Mouse (Mus musculus) T-helper 17 cell (primary cell): Measurements from ENCODE around the gene Sptssa.
"Not testable (repeated sequence)": the region's sequence is repeated elsewhere in the genome, so short reads cannot be mapped to it uniquely, and the experiment has no call there.

ENCODE experiments used
- in situ Hi-C, 2 experiments: fragments of 300-600 bp; cut with MboI, MseI; formaldehyde crosslinking; loops; 1 replicate in 1 of 2; 2 replicates in 1 of 2; pipeline ENCODE4 v1.15.1; 2025; ENCODE audit warnings: high pct_unique_total_duplicates in 2 of 2

Sptssa gene

DNA sequence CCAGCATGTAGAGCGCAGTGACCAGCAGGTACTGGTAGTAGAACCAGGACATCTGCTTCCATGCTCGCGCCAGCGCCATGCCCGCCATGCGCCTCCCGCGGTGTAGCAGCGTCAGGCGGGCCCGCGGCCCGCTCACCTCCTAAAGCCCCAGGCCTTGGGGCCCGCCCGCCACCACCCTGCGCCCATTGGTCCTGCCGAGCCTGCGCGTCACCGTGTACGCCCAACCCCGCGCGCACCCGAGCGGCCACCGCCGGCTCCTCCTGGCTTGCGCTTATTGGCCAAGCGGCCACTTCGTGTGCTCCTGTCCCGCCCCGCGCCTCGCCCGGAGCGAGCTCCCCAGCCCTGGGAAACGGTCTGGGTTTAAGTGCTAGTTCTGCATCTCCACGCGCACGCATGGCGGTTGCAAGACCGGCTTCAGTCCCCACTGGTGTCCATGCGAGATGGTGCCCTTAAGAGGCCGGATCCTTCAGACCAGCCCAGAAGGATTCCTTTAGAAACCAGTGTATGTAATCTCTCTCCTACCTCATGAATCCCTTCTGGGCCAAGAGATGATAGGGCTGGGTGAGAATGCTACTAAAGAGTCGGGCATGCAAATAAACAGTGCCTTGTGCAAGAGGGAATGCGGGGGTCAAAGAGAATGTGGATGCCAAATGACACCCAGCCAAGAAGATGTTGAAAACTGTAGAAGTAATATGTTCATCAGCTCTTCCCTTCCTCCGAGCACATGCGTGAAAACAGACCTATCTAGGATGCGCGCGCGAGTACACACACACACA, at the start of gene Sptssa:
TSS of gene Sptssa (minus strand) at position 178 of the 776 bp plus-strand sequence.
- in situ Hi-C loops, result loop anchor here (10.0 kb wide), 2 partner anchors 452 to 1168 kb away; partner anchors contain the start of genes Egln3 (in 1 of the 2) and Ralgapa1 (in 1 of the 2)

DNA sequence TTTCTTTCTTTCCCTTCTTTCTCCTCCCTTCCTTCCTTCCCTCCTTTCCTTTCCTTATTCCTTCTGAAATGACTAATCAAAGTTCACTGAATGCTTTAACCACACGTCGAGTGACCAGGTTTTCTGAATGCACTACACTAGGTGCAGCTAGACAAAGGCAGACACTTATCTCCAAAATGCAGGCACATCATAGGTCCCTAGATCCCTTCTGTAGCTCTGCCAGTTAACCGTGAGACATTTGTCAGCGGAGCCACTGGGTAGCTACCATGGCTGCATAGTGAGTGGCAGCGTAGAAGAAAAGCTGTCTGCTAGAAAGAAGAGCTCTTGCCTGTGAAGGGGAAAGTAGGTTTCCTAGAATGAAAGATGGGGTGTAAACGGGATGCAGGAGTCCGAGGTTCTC, 43.0 kb upstream of the Sptssa start:
- in situ Hi-C loops, result loop anchor here (5.0 kb wide), 1 partner anchor 38 kb away; no protein-coding TSS in a partner anchor

DNA sequence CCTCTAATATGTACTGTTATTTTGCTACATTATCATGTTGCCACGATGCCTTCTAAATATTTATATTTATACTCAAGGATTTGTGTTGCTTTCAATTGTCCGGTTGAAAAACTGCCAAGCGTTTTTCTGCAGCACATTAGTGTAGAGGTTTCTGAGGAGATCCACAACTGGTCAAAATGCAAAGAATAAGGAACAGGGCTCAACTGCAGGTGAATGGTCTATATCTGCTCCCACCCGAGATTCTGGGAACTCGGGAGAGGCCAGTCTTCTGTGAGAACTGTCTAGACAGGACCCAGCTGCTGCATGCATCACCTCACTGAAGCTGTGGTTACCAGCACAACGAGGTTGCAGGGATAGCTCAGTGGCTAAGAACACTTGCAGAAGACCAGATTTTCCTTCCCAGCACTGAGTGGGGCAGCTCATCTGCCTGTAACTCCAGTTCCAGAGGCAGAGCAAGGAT, 41.4 kb upstream of the Sptssa start:
- in situ Hi-C loops, result loop anchor here (5.0 kb wide), 1 partner anchor 39 kb away; no protein-coding TSS in a partner anchor

DNA sequence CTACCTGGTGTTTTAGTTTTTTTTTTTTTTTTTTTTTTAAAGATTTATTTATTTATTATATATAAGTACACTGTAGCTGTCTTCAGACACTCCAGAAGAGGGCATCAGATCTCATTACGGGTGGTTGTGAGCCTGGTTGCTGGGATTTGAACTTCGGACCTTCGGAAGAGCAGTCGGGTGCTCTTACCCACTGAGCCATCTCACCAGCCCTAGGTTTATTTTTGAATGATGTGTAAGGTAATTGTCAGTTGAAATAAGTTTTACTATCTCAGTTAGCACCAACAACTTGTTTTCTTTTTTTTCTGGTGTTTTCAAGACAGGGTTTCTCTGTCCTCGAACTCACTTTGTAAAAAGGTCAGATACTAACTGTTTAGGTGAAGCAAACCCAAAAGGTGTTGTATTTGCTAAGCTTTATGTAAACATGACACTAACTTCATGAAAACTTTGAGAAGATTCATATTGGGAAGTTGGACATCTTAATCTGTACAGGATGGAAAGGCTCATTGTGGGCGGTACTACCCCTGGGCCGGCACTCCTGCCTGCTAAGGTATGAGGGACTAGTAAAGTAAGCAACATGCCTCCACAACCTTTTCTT, 40.7 kb upstream of the Sptssa start:
- in situ Hi-C loops, result loop anchor here (5.0 kb wide), 1 partner anchor 40 kb away; no protein-coding TSS in a partner anchor

DNA sequence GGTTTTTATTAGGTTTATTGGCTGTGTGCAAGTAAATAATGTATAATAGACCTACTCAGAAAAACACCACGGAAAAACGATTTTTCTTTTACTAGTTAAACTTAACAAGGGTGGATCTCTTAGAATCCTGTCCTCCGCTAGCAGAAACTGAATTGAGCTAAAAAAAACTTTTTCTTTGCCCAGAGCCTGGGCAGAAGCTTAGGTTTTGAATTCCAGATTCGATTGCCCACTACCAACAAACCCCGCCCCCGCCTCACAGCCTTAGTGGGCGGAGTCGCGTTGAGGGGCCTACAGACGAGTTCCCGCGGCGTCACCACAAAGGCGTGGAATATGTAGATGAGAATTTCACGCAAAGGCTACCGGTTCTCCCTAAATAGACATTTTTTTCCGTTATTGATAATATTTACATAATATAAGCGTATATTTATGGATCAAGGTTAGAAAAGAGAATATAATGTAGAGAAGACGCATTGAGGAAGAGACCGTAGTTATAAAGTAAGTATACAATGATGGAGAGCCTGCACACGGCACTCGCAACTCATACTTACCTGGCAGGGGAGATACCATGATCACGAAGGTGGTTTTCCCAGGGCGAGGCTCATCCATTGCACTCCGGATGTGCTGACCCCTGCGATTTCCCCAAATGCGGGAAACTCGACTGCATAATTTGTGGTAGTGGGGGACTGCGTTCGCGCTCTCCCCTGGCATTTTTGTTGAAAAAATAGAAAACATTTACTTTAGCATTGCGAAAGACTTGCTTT, 40.0 kb upstream of the Sptssa start:
- in situ Hi-C loops, result loop anchor here (5.0 kb wide), 1 partner anchor 41 kb away; no protein-coding TSS in a partner anchor

DNA sequence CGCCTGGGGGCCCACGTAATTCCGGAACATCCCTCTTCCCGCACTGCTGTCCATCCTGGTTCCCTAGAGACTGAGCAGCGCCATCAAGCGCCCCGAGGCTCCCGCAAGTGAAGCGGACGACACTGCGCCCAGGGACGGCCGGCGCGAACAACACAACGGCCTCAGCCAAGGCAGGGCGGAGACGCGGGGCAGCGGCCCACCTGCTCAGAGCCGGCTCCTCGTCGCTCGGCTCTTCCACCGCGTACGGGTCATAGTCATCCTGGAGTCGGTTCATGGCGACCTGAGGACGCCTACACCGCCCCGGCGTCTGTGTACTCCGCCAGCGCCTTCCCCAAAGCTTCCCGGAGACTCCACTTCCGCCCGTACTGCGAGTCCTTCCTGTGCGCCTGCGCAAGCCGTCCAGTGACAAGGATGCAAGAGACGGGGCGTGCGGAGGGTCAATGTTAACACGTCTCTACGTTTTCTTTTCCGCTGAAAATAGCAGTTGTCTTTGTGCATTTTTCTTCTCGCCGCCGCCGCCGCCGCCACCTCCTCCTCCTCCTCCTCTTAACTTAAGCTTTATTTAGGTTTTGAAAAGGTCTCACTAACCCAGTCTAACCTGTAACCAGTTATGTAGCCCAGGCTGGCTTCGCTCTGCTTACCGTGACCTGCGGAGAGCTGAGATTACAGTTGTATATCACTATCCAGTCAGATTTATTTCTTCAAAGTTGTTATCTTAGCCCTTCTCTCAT, 39.3 kb upstream of the Sptssa start, which contains the start of gene Eapp:
TSS of gene Eapp (minus strand) at position 387 of the 731 bp plus-strand sequence.
- in situ Hi-C loops, result loop anchor here (5.0 kb wide), 1 partner anchor 42 kb away; no protein-coding TSS in a partner anchor

DNA sequence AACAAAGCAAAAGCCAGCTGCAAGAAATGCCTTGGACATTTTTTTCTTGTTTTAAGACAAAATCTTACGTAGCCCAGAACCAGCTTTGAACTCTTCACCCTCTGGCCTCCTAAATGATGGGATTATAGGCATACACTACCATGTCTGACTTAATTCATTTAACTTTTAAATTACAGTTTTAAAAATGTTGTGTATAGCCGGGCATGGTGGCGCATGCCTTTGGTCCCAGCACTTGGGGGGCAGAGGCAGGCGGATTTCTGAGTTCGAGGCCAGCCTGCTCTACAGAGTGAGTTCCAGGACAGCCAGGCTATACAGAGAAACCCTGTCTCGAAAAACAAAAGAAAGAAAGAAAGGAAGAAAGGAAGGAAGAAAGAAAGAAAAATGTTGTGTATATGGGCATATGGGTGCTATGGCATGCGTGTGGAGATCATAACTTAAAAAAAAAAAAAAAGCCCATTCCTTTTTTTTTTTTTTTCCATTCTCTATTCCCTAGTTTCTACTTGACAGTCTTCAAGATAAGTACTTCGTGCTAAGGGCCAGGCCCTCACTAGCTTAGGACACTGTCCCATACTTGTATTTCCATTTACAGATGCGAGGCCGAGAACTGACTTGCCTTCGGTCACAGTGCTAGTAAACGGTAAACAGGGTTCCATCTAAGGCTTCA, 38.6 kb upstream of the Sptssa start:
- in situ Hi-C loops, result loop anchor here (5.0 kb wide), 1 partner anchor 42 kb away; no protein-coding TSS in a partner anchor

DNA sequence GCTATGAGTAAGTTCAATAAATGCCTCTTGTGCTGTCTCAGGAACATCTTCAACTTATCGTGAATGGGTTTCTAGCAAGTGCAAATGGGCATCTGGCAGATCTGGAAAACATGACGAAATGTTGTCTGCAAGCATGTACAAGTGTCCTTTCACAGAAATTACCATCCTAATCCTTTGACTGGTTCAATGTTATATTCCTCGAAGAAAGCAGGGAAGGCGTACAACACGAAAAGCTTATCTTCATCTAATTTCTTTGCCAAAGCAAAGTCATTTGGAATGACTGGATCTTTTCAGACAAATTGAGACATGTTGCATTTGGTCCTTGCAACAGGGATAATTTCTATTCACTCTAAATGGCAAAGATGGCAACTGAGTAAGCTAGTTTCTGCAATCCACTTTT, 32.7 kb upstream of the Sptssa start:
- in situ Hi-C loops, result loop anchor here in 1 of 2 experiments (5.0 kb wide), 1 partner anchor 42 kb away; no protein-coding TSS in a partner anchor

DNA sequence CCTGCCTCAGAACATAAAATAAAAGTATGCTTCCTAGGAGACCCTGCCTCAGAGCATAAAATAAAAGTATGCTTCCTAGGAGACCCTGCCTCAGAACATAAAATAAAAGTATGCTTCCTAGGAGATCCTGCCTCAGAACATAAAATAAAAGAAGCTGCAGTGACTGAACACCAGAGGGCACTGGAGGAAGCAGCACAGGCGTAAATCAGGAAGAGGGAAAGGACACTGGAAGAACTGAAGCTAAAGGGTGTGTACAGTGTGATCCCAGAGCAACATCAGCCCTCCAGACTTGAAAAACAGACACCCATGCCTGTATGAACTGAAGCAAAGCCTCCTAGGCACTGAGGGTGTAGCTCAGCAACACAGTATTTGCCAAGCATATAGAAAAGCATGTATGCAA, 26.8 kb upstream of the Sptssa start:
- in situ Hi-C loops, result no loop called here

DNA sequence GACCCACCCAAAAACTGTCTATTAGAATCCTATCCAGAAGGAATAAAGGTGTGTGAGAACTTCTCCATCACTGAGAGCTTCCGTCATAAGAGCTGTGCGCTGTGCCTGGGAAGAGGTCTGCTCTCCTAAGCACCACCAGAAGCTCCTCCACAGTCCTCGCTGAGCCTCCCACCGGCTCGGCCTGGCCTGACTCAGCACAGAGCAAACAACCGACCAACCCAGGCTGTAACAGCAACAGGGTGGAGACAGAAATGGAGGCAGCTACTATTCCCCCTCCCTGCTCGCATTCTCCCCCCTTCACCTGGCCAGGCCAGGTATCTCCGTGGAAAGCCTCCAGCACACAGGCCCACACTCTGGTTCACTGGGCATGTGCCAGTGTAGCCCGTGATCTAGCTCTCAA, 20.3 kb upstream of the Sptssa start:
- in situ Hi-C loops, result no loop called here

DNA sequence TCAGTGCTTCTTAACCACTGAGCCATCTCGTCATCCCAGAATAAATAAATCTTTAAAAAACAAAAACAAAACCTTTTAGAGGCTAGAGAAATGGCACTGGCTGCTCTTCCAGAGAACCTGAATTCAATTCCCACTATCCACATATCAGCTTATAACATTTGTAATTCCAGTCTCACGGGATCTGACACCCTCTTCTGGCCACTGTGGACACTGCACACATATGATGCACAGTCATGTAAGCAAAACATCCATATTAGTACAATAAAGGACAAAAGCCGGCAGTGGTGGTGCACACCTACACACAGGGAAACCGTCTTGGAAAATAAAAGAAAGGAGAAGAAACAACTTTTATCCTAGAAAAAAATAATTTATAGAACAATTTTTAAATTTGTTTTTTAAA, 19.0 kb upstream of the Sptssa start:
- in situ Hi-C loops, result no loop called here

DNA sequence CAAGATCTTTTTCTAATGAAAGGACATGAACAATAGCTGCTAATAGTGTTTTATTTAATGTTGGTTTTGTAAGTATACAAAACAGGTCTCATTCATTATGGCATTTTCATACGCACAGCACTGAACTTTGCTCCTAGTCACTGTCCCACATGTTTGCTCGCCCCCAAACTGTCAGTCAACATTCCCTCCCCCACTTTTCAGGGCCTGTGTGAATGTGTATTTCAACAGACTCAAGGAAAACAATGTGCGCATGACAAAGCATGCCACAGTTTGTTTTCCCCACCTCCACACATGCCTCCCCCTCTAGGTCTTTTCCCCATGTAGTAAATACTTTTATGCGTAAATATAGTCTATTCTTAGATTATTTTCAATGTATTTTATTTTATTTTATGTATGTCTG, 14.9 kb upstream of the Sptssa start:
- in situ Hi-C loops, result no loop called here

DNA sequence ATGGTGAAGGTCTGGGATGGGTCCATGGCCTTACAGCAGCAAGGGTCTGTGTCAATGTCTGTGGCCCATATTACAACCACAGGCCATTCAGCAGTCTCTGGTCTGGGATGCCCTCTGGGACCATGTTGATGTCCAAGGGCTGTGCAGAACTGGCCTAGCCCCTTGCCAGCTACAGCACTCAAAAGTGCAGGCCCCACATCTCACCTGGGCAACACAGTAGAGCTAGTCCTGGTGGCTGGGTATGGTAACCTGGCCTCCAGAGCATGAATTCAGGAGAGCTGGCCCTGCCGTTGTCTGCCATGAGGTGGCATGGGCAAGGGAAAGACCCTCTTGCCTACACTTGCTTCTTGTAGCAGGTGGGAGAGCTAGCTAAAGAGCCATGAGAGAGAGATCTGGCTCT, 11.8 kb upstream of the Sptssa start:
- in situ Hi-C loops, result no loop called here

DNA sequence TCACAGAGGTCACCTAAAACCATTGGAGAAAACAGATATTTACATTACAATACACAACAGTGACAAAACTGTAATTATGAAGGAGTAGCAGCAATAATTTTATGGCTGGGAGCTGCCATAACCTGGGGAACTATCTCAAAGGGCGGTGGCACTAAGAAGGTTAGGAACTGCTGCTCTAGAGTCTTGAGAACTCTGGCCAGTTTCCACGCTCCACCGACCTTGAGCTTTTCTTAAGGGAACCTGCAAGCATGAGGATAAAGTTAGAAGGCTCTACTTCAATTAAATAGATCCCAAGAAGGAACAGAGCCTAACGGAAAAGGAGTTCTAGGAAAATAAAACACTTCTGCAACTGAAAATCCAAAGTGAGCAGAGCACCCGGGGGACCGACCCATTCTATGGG, 9.2 kb upstream of the Sptssa start:
- in situ Hi-C loops, result no loop called here

DNA sequence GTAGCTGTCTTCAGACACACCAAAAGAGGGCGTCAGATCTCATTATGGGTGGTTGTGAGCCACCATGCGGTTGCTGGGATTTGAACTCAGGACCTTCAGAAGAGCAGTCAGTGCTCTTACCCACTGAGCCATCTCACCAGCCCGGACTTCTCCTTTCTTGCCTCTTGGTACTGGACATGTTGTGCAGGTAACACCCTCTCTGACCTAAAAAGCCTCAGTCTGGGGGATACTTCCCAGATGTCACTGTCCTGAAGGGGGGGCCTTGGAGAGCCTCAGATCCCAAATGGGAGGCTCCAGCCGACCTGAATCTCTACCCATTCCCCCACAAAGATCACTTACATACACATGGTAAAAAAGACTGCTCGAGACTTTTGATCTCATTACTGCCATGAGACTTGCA, 5.1 kb upstream of the Sptssa start:
- in situ Hi-C loops, result not testable (repeated sequence)

DNA sequence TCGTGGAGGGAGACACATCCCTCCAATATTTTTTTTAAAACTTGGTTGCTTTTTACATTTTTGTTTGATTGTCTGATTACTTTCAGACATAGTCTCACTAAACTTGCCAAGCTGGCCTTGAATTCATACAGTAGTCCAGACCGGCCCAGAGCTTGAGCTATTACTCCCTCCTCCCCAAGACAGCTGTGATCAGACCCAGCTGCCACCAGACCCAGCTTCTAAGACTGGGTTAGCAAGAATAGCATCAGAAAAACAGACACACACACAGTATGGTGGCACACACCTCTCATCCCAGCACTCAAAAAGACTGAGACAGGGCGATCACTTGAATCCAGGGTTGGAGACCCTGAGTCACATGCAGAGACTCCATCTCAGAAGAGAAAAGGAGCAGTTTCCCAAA, 3.5 kb upstream of the Sptssa start:
- in situ Hi-C loops, result loop anchor here (10.0 kb wide), 2 partner anchors 455 to 1165 kb away; partner anchors contain the start of genes Egln3 (in 1 of the 2) and Ralgapa1 (in 1 of the 2)

DNA sequence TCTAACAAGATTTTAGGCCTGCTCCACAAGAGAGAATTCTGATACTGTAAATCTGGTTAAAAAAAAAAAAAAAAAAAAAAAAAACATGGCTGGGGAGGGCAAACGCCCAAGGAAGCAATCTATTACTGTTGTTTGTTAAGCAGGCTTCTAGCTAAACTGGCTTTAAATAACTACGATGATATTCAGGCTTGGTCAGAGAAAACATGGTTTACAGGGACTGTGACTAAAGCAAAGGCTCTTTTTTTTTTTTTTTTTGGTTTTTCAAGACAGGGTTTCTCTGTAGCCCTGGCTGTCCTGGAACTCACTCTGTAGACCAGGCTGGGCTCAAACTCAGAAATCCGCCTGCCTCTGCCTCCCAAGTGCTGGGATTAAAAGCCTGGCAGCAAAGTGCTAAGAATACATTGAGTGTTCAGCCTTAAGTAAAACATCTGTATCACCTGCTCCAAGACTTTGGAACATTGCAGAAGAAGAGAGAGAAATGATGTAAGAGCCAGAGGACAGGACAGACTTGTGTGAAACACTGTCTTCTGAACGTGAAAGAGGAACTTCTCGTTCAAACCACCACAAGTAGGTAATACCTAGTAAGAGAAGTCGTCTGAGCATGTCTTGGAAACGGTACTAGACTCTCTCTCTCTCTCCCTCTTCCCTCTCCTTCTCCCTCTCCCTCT, 2.2 kb upstream of the Sptssa start:
- in situ Hi-C loops, result loop anchor here (10.0 kb wide), 2 partner anchors 454 to 1166 kb away; partner anchors contain the start of genes Egln3 (in 1 of the 2) and Ralgapa1 (in 1 of the 2)

DNA sequence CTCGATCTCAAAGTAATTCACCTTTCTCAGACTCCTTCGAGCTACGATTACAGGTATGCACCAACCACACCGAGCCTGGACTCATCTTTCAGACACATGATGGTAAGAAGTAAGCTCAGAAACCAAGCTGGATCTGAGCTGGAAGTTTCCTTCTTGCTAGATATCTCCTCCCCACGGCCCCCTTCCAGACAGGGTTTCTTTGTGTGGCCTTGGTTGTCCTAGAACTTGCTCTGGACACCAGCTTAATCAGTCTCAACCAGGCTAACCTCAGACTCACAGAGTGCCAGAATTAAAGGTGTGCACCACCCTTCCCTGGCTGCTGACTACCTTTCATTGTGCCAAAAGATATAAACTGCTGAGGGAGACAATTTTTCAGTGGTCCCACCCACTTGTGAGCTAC, 1.6 kb upstream of the Sptssa start:
- in situ Hi-C loops, result loop anchor here (10.0 kb wide), 2 partner anchors 453 to 1167 kb away; partner anchors contain the start of genes Egln3 (in 1 of the 2) and Ralgapa1 (in 1 of the 2)

DNA sequence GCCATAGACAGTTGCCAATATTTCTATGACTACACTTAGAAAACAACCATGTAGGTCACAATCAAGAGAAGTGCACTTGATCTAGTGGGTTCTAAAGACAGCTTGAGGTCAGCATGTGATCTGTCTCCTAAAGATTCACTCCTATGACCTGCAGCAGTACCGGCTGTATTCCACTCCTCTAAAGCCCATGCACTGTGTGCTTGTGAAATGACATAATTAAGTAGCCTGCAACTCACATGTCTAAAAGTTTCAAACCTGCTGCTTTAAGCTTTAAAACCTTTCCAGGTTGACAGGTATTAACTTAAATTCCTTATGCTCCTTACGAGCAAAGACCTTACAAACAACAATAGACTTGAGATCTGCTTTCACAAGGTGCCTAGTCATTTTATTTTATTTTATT, 853 bp upstream of the Sptssa start:
- in situ Hi-C loops, result loop anchor here (10.0 kb wide), 2 partner anchors 452 to 1168 kb away; partner anchors contain the start of genes Egln3 (in 1 of the 2) and Ralgapa1 (in 1 of the 2)
